Mouse (Mus musculus): Measurements from ENCODE around the gene Col5a1. TPM values are rescaled to one million over a fixed set of nuclear protein-coding genes. Genes with fewer than 3 reads are reported as not detected.
A peak's percentile ranks its signal among the peaks of the same experiment; 100 is the strongest.

Gene Col5a1
- 81.7 and 83.2 TPM in 2 replicates for polyA plus RNA-seq (2014; fragmentation: Nextera tagmentation; extraction: Ambion mirVana)

DNA sequence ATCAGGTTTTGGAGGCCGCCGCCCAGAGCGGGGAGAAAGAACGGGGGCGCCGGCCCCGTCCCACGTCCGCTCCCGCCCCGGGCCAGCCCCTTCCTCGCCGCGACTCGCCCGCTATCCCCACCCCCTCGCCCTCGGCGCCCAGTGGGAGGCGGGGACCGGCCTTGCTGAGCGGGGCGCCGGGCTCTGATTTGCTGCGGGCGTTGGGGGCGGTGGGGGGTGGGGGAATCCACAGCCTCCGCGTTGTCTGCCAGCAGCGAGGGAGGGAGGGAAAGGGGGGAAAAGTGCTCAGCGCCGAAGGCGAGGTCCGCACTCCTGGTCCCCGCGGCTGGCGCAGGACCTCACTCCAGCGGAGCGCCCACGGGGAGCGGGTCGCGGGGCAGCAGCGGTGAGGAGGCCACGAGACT, at the start of gene Col5a1:
Gene Col5a1, plus strand, starts transcription at position 278 of the 404 bp plus-strand sequence.
- DNase-seq (peak; percentile 94), ATAC-seq (ENCODE audit: insufficient read depth) (peak; percentile 89)
- Histone ChIP-seq H3K9ac (peak within 1 kb of the TSS; percentile 89), H3K27me3 (ENCODE audit: insufficient read depth, low read length) (no peaks in the 10 kb centered on the region), H3K4me1 (ENCODE audit: insufficient read depth) (peaks cover 22% of the 10 kb centered on the region), H3K9me3 (ENCODE audit: low read depth, low read length) (no peaks in the 10 kb centered on the region), H3K4me3 (ENCODE audit: low read depth, low read length) (peak within 1 kb of the TSS; percentile 82), H3K4me2 (peak within 1 kb of the TSS; percentile 79), H3K27ac (ENCODE audit: low read depth) (peak within 1 kb of the TSS; percentile 93), H3K36me3 (ENCODE audit: insufficient read depth) (peaks cover 5% of the 10 kb centered on the region; the same call in 1 of the 2 replicates)
- under 1% methylated on average over 43 of the region's 45 CpGs for WGBS
- TF ChIP-seq CTCF (IDR thresholded peaks at IDR 0.05; ENCODE audit: low read depth) = no peak

DNA sequence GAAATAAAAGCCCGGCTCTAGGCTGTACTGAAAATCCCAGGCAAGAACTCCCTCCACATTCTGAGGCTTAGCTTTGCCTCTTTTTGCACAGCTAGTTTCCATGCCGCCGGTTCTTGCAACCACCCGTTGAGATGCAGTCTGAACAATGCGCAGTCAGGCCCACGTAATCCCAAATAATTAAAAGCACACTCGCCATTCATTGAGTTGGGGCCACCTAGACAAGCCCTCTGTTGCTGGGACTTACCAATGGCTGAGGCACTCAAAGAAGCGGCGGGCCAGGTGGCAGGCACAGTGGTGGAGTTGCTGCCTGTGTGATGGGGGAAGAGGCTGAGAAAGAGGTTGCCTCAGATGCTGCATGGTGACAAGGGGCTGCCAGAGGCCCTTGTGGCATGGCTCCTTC, 48.1 kb upstream of the Col5a1 start:
- H3K27me3 ChIP-seq (ENCODE audit: insufficient read depth, low read length) = no peaks in the 10 kb centered on the region
- no peaks in the 10 kb centered on the region for H3K36me3 ChIP-seq (ENCODE audit: insufficient read depth)
- H3K9me3 ChIP-seq (ENCODE audit: low read depth, low read length) = no peaks in the 10 kb centered on the region
- ATAC-seq (ENCODE audit: insufficient read depth) = no peak
- DNase-seq = no peak
- no peak overlapping the region for H3K9ac ChIP-seq
- peaks cover 15% of the 10 kb centered on the region for H3K4me1 ChIP-seq (ENCODE audit: insufficient read depth)
- no peak overlapping the region for H3K4me2 ChIP-seq
- H3K27ac ChIP-seq (ENCODE audit: low read depth) = no peak overlapping the region
- TF ChIP-seq CTCF (IDR thresholded peaks at IDR 0.05; ENCODE audit: low read depth) = no peak
- 81% methylated on average over 9 of the region's 9 CpGs for WGBS
- H3K4me3 ChIP-seq (ENCODE audit: low read depth, low read length) = no peak overlapping the region

DNA sequence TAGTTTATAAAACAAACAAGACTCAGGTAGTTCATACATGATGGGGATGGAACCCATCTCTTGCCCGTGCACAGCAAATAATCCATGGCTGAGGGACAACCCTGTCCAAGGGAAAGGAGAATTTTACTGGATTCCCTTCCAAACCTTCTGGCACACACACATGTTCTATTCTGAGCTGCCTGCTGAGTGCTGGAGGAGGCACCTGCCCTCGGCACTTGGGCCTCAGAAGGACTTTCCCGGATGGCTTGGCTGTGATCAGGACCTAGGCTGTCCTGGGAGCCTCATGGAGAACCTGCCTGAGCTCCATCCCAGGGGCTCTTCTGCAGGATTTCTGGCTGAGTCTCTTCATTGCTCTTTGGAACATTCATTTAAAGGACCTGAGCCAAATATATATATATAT, 45.3 kb upstream of the Col5a1 start:
- no peak for TF ChIP-seq CTCF (IDR thresholded peaks at IDR 0.05; ENCODE audit: low read depth)
- no peaks in the 10 kb centered on the region for H3K27me3 ChIP-seq (ENCODE audit: insufficient read depth, low read length)
- WGBS = 48% methylated on average over 3 of the region's 3 CpGs
- no peak for ATAC-seq (ENCODE audit: insufficient read depth)
- H3K9me3 ChIP-seq (ENCODE audit: low read depth, low read length) = no peaks in the 10 kb centered on the region
- H3K36me3 ChIP-seq (ENCODE audit: insufficient read depth) = no peaks in the 10 kb centered on the region
- H3K27ac ChIP-seq (ENCODE audit: low read depth) = no peak overlapping the region
- peaks cover 7% of the 10 kb centered on the region for H3K4me1 ChIP-seq (ENCODE audit: insufficient read depth)
- no peak overlapping the region for H3K9ac ChIP-seq
- no peak for DNase-seq
- H3K4me2 ChIP-seq = no peak overlapping the region
- H3K4me3 ChIP-seq (ENCODE audit: low read depth, low read length) = no peak overlapping the region

DNA sequence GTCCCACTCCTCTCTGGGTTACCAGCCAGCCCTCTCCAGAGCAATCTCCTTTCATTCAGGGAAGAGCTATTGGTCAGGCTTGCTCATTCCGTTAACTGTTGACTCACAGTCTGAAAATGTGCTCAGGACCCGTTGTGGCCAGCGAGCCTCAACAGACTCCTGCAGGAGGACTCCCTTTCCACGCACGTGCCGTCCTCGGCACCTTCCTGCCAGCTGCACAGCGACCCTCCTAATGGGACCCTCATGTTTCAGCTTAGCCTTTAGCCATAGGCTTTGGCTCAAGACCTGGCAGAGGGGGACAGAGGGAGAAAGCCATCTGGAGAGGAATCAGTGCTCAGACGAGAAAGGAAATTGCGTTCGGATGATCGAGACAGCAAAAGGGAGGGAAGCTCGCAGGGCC, 43.3 kb upstream of the Col5a1 start:
- Histone ChIP-seq H3K4me2 (no peak overlapping the region), H3K4me3 (ENCODE audit: low read depth, low read length) (no peak overlapping the region), H3K9me3 (ENCODE audit: low read depth, low read length) (no peaks in the 10 kb centered on the region), H3K9ac (no peak overlapping the region), H3K4me1 (ENCODE audit: insufficient read depth) (no peaks in the 10 kb centered on the region), H3K27ac (ENCODE audit: low read depth) (no peak overlapping the region), H3K27me3 (ENCODE audit: insufficient read depth, low read length) (no peaks in the 10 kb centered on the region), H3K36me3 (ENCODE audit: insufficient read depth) (no peaks in the 10 kb centered on the region)
- ATAC-seq (ENCODE audit: insufficient read depth) (no peak), DNase-seq (no peak)
- TF ChIP-seq CTCF (IDR thresholded peaks at IDR 0.05; ENCODE audit: low read depth) = no peak
- 66% methylated on average over 13 of the region's 13 CpGs for WGBS

DNA sequence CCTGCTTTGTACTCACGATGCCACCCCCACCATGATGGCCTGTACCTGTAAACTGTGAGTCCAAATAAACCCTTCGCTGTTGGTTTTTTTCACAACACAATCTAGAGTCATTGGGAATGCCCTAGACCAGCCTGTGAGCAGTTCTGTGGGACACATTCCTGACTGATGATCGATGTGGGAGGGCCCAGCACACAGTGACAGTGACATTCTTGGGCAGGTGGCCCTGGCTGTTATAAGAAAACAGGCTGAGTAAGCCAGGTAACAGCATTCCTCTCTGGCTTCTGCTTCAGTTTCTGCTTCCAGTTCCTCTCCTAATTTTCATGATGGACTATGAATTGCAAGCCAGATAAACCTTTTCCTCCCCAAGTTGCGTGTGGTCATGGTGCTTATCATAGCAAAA, 41.3 kb upstream of the Col5a1 start:
- Histone ChIP-seq H3K9ac (no peak overlapping the region), H3K4me1 (ENCODE audit: insufficient read depth) (peaks cover 4% of the 10 kb centered on the region; the same call in 1 of the 2 replicates), H3K9me3 (ENCODE audit: low read depth, low read length) (no peaks in the 10 kb centered on the region), H3K27ac (ENCODE audit: low read depth) (no peak overlapping the region), H3K4me3 (ENCODE audit: low read depth, low read length) (no peak overlapping the region), H3K27me3 (ENCODE audit: insufficient read depth, low read length) (no peaks in the 10 kb centered on the region), H3K4me2 (no peak overlapping the region), H3K36me3 (ENCODE audit: insufficient read depth) (no peaks in the 10 kb centered on the region)
- 85% methylated on average over 4 of the region's 4 CpGs for WGBS
- DNase-seq (no peak), ATAC-seq (ENCODE audit: insufficient read depth) (no peak)
- TF ChIP-seq CTCF (IDR thresholded peaks at IDR 0.05; ENCODE audit: low read depth) = no peak

DNA sequence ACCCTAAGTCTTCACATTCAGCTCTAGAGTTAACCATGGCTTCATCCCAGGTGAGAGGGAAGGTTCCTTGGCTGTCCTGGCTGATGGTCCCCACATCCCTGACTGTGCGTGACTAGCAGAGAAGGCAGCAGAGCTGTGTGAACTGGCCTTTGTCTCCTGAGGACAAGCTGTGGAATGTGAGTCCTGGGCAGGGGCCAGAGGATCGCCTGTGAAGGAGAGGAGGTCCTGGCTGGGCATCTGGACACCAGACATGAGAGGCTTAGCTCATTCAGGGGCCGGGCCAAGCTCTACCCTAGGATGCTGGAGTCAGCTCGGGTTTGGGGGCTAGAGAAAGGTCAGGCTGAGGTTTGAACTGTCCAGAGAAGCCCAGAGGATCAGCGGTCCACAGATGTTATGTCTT, 39.2 kb upstream of the Col5a1 start:
- H3K36me3 ChIP-seq (ENCODE audit: insufficient read depth) = no peaks in the 10 kb centered on the region
- DNase-seq (no peak), ATAC-seq (ENCODE audit: insufficient read depth) (no peak)
- H3K9ac ChIP-seq = no peak overlapping the region
- H3K9me3 ChIP-seq (ENCODE audit: low read depth, low read length) = no peaks in the 10 kb centered on the region
- no peaks in the 10 kb centered on the region for H3K27me3 ChIP-seq (ENCODE audit: insufficient read depth, low read length)
- WGBS = 63% methylated on average over 5 of the region's 5 CpGs
- no peak overlapping the region for H3K4me3 ChIP-seq (ENCODE audit: low read depth, low read length)
- no peak overlapping the region for H3K4me2 ChIP-seq
- TF ChIP-seq CTCF (IDR thresholded peaks at IDR 0.05; ENCODE audit: low read depth) = no peak
- H3K4me1 ChIP-seq (ENCODE audit: insufficient read depth) = peaks cover 4% of the 10 kb centered on the region; the same call in 1 of the 2 replicates
- no peak overlapping the region for H3K27ac ChIP-seq (ENCODE audit: low read depth)

DNA sequence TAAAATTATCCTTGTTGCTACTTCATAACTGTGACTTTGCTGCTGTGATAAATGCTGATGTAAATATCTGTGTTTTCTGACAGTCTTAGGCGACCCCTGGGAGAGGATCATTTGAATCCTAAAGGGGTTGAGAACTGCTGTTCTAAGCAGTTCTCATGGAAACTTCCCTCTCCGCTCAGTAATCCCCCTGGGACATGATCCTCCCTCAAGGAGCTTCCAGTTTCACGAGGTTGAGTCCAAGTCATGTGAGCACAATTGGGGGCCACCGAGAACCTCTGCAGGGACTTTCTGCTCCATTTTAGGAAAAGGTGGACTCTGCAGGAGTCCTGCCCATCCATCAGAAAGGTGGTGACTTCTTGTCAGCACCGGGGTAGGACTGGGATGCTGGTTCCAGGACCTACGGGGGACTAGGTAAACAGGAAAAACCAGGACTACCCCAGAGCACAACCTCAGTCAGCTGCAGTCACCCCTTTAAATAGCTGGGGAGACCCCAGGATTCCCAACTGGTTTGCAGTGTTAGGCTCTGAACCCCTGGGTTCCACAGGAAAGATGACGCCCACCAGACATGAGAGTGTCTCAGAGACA, 38.3 kb upstream of the Col5a1 start:
- WGBS = 44% methylated on average over 7 of the region's 7 CpGs
- peak; percentile 15 for DNase-seq

More for the DNA sequence above, 38.3 kb upstream of the Col5a1 start:
- Histone ChIP-seq H3K4me2 (no peak overlapping the region), H3K27me3 (ENCODE audit: insufficient read depth, low read length) (no peaks in the 10 kb centered on the region), H3K9me3 (ENCODE audit: low read depth, low read length) (no peaks in the 10 kb centered on the region), H3K9ac (no peak overlapping the region), H3K4me3 (ENCODE audit: low read depth, low read length) (no peak overlapping the region), H3K27ac (ENCODE audit: low read depth) (peak overlapping the region; percentile 79), H3K4me1 (ENCODE audit: insufficient read depth) (peaks cover 4% of the 10 kb centered on the region; the same call in 1 of the 2 replicates), H3K36me3 (ENCODE audit: insufficient read depth) (no peaks in the 10 kb centered on the region)
- ATAC-seq (ENCODE audit: insufficient read depth) = peak; percentile 26; the same call in 1 of the 2 replicates
- no peak for TF ChIP-seq CTCF (IDR thresholded peaks at IDR 0.05; ENCODE audit: low read depth)
